Mouse (Mus musculus) liver, adult 2 months (tissue): ENCODE results near the gene Zfp467. TPM values are rescaled to one million over a fixed set of nuclear protein-coding genes. Genes with fewer than 3 reads are reported as not detected.
A peak's percentile ranks its signal among the peaks of the same experiment; 100 is the strongest.

Source experiments
- DNase-seq: peaks from one replicate; pipeline ENCODE4 v3.0.0-alpha.2; 2011; ENCODE audit warnings: low read depth, low spot score; ENCODE audit errors: extremely low read depth
- H3K27ac ChIP-seq: fragments of 200-500 bp; replicated peaks from 2 replicates; pipeline ENCODE4 v1.5.1; 2012; ENCODE audit warnings: low read depth, mild to moderate bottlenecking, control low read depth, inconsistent platforms, low read length; ENCODE audit not compliant: insufficient read depth
- H3K27me3 ChIP-seq: fragments of 200-500 bp; 2 replicates; pipeline ENCODE4 v1.6.1; 2012; ENCODE audit warnings: mild to moderate bottlenecking, moderate library complexity, low read length, inconsistent platforms; ENCODE audit not compliant: control insufficient read depth, insufficient read depth
- H3K36me3 ChIP-seq: fragments of 200-500 bp; 2 replicates; pipeline ENCODE4 v1.6.1; 2012; ENCODE audit warnings: low read length, inconsistent platforms; ENCODE audit not compliant: control insufficient read depth, insufficient read depth
- H3K4me1 ChIP-seq: fragments of 200-500 bp; 2 replicates; pipeline ENCODE4 v1.6.1; 2011; ENCODE audit warnings: low read length; ENCODE audit not compliant: control insufficient read depth, insufficient read depth
- H3K4me3 ChIP-seq: fragments of 200-500 bp; 2 replicates; pipeline ENCODE4 v1.5.1; 2011; ENCODE audit warnings: low read depth, mild to moderate bottlenecking, control low read depth, low read length, moderate library complexity; ENCODE audit not compliant: insufficient read depth
- H3K79me2 ChIP-seq: fragments of 200-500 bp; 2 replicates; pipeline ENCODE4 v1.6.1; 2012; ENCODE audit warnings: inconsistent platforms, mild to moderate bottlenecking, low read length, moderate library complexity; ENCODE audit not compliant: control insufficient read depth, insufficient read depth
- H3K9ac ChIP-seq: fragments of 200-500 bp; 2 replicates; pipeline ENCODE4 v1.6.1; 2012; ENCODE audit warnings: low read depth, mild to moderate bottlenecking, control low read depth, inconsistent platforms, low read length
- CTCF ChIP-seq: fragments of 200-500 bp; IDR thresholded peaks from 2 replicates; pipeline ENCODE4 v1.5.1; 2011; ENCODE audit warnings: low read depth, low read length, control low read depth
- POLR2A ChIP-seq: fragments of 200-500 bp; IDR thresholded peaks from 2 replicates; pipeline ENCODE4 v1.6.1; 2011; ENCODE audit warnings: low read length, control low read depth; ENCODE audit not compliant: insufficient read depth; ENCODE audit errors: extremely low read depth
- WGBS: fragments of 180-500 bp; shearing (Covaris S2); methylation state at CpG from one replicate; pipeline ENCODE4 v1.1.7; 2018; 5-methylcytosine and 5-hydroxymethylcytosine counted together
- polyA plus RNA-seq: library from polyadenylated mRNA; depleted of rRNA; stranded (reverse); fragments of >200 nt; gene quantifications from 2 replicates; pipeline ENCODE4 v1.2.3, GENCODE M21; 2012
- total RNA-seq: library from RNA; depleted of rRNA; stranded (reverse); fragments of >200 nt; gene quantifications from 2 replicates; pipeline ENCODE4 v1.2.3, GENCODE M21; 2014

The Zfp467 gene
- total and polyA plus RNA-seq, 2 experiments = 15.9 to 25.7 TPM

GRCm38 (mm10) chr6:48437679-48438376 is 7.8 kb downstream of the Zfp467 start:
- H3K4me3 ChIP-seq = no peak overlapping the region
- DNase-seq = no peak
- WGBS = 93% methylated on average over 35 of the region's 35 CpGs
- TF ChIP-seq POLR2A (no peak), CTCF (no peak)
- H3K9ac ChIP-seq = no peak overlapping the region
- H3K36me3 ChIP-seq = peaks cover 20% of the 10 kb centered on the region; the same call in 1 of the 2 replicates
- peaks cover 27% of the 10 kb centered on the region for H3K4me1 ChIP-seq
- H3K27ac ChIP-seq = no peak overlapping the region
- H3K27me3 ChIP-seq = no peaks in the 10 kb centered on the region
- no peaks in the 10 kb centered on the region for H3K79me2 ChIP-seq

GRCm38 (mm10) chr6:48435706-48436349 is 9.8 kb downstream of the Zfp467 start:
- Histone ChIP-seq H3K27ac (peak overlapping the region; percentile 49), H3K9ac (no peak overlapping the region), H3K27me3 (no peaks in the 10 kb centered on the region), H3K4me3 (no peak overlapping the region), H3K4me1 (peaks cover 27% of the 10 kb centered on the region), H3K79me2 (no peaks in the 10 kb centered on the region), H3K36me3 (peaks cover 12% of the 10 kb centered on the region; the same call in 1 of the 2 replicates)
- 61% methylated on average over 5 of the region's 5 CpGs for WGBS
- TF ChIP-seq POLR2A (no peak), CTCF (no peak)
- peak; percentile 50 for DNase-seq

DNA sequence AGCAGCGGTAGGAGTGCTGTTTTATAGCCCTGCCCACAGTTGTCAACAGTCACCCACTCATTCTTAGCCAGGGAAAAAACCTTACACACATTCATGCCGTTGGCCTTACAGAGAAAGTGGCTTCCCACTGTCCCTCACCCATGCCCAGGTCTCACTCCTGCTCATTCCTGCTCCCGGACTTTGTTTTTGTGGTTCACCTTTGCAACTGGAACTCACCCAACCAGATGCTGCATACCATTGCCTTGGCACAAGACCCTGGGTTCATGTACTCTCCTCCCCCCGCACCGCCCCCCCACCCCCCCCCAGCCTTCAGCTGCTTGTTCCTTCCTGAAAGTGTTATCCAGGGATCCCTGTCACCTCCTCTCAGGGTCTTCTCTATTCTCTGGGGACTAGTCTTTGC is 10.5 kb downstream of the Zfp467 start:
- 11% methylated on average over 5 of the region's 5 CpGs for WGBS
- Histone ChIP-seq H3K9ac (peak overlapping the region; percentile 29), H3K4me1 (peaks cover 27% of the 10 kb centered on the region), H3K27ac (peak overlapping the region; percentile 95), H3K79me2 (no peaks in the 10 kb centered on the region), H3K27me3 (no peaks in the 10 kb centered on the region), H3K4me3 (no peak overlapping the region), H3K36me3 (peaks cover 12% of the 10 kb centered on the region; the same call in 1 of the 2 replicates)
- DNase-seq = peak; percentile 85
- TF ChIP-seq POLR2A (no peak), CTCF (no peak)

DNA sequence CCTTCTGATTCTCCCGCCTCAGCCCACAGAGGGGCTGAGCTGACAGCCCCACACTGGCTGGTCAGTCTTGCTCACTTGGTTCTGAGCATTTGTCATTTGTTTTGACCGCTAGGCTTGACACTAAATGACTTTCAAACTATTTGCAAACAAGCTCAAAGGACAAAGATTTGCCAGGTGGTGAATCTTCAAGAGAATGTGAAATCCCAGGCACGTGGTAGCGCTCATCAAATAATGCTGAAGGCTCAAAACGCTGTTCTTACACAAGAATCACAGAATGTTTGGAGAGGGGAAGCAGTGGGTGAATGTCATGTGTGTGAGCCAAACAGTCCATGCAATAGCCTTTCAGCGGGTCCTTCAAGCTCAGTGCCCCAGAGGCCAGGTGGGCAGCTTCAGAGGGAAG is 11.0 kb downstream of the Zfp467 start:
- TF ChIP-seq CTCF (no peak), POLR2A (0 out of 2 replicates have a peak, but pooled peaks have one; percentile 27)
- H3K4me1 ChIP-seq = peaks cover 27% of the 10 kb centered on the region
- peak overlapping the region; percentile 47 for H3K9ac ChIP-seq
- H3K27ac ChIP-seq = peak overlapping the region; percentile 95
- H3K79me2 ChIP-seq = no peaks in the 10 kb centered on the region
- peaks cover 12% of the 10 kb centered on the region; the same call in 1 of the 2 replicates for H3K36me3 ChIP-seq
- 19% methylated on average over 6 of the region's 6 CpGs for WGBS
- peak; percentile 99 for DNase-seq
- H3K4me3 ChIP-seq = no peak overlapping the region
- no peaks in the 10 kb centered on the region for H3K27me3 ChIP-seq

DNA sequence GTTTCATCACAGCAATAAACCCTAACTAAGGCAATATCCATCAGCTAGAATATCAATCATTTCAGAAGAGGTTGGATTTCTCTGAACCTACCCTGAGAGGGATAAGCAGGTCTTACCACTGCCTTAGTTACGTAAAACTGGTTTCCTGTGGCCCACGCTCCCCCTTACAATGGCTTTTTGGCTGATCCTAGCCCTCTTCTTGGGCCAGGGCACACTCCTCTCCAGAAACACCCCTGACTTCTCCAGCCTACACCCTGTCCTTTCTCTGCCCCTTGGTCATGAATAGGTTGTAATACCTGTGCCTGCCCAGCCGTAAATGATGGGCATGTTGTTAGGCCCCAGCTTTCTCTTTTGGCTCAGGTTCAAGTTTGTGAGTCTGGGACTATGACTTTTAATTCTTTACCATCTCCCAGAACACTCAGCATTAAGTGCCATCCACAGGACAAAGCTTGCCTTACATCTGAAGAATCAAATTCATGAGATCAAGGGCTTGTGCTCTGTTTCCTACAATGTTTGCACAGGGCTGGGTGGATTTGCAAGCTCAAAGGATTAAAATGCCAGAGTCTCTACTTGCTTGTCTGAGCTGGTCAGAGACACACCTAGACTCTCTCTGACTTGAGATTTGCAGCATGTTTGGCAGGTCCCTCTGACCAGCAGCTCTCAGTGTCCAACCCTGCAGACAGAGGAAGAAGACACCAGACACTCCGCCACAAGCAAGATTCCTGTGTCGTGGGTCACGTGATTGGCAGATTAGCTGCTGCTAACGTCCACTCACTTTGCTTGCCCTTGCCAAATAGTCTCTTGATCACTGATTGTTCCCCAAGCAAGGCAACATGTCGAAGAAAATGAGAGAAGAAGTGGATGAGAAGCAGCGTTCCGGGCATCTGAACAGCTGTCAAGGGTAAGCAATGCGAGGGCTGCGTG is 12.5 kb downstream of the Zfp467 start:
- H3K9ac ChIP-seq = peak overlapping the region; percentile 28; the same call in 1 of the 2 replicates
- peak overlapping the region; percentile 25 for H3K27ac ChIP-seq
- no peaks in the 10 kb centered on the region for H3K79me2 ChIP-seq
- no peaks in the 10 kb centered on the region for H3K36me3 ChIP-seq
- H3K4me1 ChIP-seq = peaks cover 32% of the 10 kb centered on the region
- no peak for TF ChIP-seq CTCF
- TF ChIP-seq POLR2A = no peak
- DNase-seq = peak; percentile 70
- WGBS = 47% methylated on average over 12 of the region's 12 CpGs
- H3K27me3 ChIP-seq = no peaks in the 10 kb centered on the region
- H3K4me3 ChIP-seq = no peak overlapping the region
